Mouse (Mus musculus): ENCODE data around the gene Rassf5.

DNA sequence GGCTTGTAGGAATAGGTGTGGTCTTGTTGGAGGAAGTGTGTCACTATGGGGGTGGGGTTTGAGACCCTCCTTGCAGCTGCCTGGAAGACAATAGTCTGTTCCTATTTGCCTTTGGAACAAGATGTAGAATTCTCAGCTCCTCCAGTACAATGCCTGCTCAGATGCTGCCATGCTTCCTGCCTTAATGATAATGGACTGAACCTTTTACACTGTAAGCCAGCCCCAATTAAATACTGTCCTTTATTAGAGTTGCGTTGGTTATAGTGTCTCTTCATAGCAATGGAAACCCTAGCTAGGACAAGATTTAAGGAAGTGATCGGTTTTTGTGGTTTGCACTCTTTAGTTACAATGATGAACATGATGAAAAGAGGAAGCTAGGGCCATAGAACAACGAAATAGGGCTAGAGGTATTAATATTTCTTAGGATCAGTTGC is 98.9 kb downstream of the Rassf5 start:
- no peak for TF ChIP-seq POLR2A (IDR thresholded peaks at IDR 0.05; ENCODE audit: insufficient read length, low read depth)
- no peak for TF ChIP-seq MAX (IDR thresholded peaks at IDR 0.05; ENCODE audit: low read depth)
- TF ChIP-seq USF1 (IDR thresholded peaks at IDR 0.05; ENCODE audit: low read depth): no peak
- no peak for TF ChIP-seq POLR2AphosphoS2 (IDR thresholded peaks at IDR 0.05; ENCODE audit: insufficient read length, low read depth)
- TF ChIP-seq CEBPB (IDR thresholded peaks at IDR 0.05; ENCODE audit: insufficient read depth, poor library complexity, severe bottlenecking): no peak
- no peak for TF ChIP-seq MYOG (IDR thresholded peaks at IDR 0.05; ENCODE audit: control insufficient read depth in 1 of 3, insufficient read depth in 1 of 3, insufficient read length in 2 of 3, low read depth in 2 of 3)
- TF ChIP-seq TCF12 (IDR thresholded peaks at IDR 0.05; ENCODE audit: insufficient read depth, poor library complexity, severe bottlenecking): no peak
- TF ChIP-seq REST (IDR thresholded peaks at IDR 0.05; ENCODE audit: insufficient read depth, insufficient read length): no peak
- TF ChIP-seq MYOD1 (IDR thresholded peaks at IDR 0.05; ENCODE audit: control insufficient read depth in 1 of 3, insufficient read length in 2 of 3, low read depth in 2 of 3): no peak
- TF ChIP-seq E2F4 (IDR thresholded peaks at IDR 0.05; ENCODE audit: insufficient read depth): no peak
- TF ChIP-seq TCF3 (IDR thresholded peaks at IDR 0.05; ENCODE audit: insufficient read length, low read depth): no peak
- no peak for TF ChIP-seq SRF (IDR thresholded peaks at IDR 0.05; ENCODE audit: control insufficient read depth, insufficient read length, low read depth)
